Mouse (Mus musculus) T-helper 17 cell (primary cell): ENCODE data around the gene Nppb.

ENCODE experiments used
- in situ Hi-C, 2 experiments: fragments of 300-600 bp; cut with MboI, MseI; formaldehyde crosslinking; loops; 1 replicate in 1 of 2; 2 replicates in 1 of 2; pipeline ENCODE4 v1.15.1; 2025; ENCODE audit warnings: high pct_unique_total_duplicates in 2 of 2

The Nppb gene

GRCm38 (mm10) chr4:147976237-147976636 lies 9.4 kb upstream of the Nppb start:
- in situ Hi-C loops, result no loop called here

- in situ Hi-C loops, result no loop called here
Observed at GRCm38 (mm10) chr4:147977726-147978125, 7.9 kb upstream of the Nppb start.

- in situ Hi-C loops, result no loop called here
Observed at GRCm38 (mm10) chr4:147978391-147978790, 7.2 kb upstream of the Nppb start.

- in situ Hi-C loops, result no loop called here
Observed at GRCm38 (mm10) chr4:147979441-147979860, 6.1 kb upstream of the Nppb start.

GRCm38 (mm10) chr4:147993571-147994095 lies 8.0 kb downstream of the Nppb start:
- in situ Hi-C loops, result no loop called here

- in situ Hi-C loops, result no loop called here
Observed at GRCm38 (mm10) chr4:147995311-147995710, 9.7 kb downstream of the Nppb start.

GRCm38 (mm10) chr4:148000202-148000772 lies 14.7 kb downstream of the Nppb start, which contains the start of gene Nppa:
Nppa (plus strand) TSS chr4:148000722.
- in situ Hi-C loops, result loop anchor here in 1 of 2 experiments (5.0 kb wide), 1 partner anchor 43 kb away; no protein-coding TSS in a partner anchor

- in situ Hi-C loops, result loop anchor here in 1 of 2 experiments (5.0 kb wide), 1 partner anchor 44 kb away; no protein-coding TSS in a partner anchor
Observed at GRCm38 (mm10) chr4:148001013-148001789, 15.6 kb downstream of the Nppb start.

GRCm38 (mm10) chr4:148001866-148002265 lies 16.3 kb downstream of the Nppb start:
- in situ Hi-C loops, result loop anchor here in 1 of 2 experiments (5.0 kb wide), 1 partner anchor 45 kb away; no protein-coding TSS in a partner anchor

- in situ Hi-C loops, result loop anchor here in 1 of 2 experiments (5.0 kb wide), 1 partner anchor 47 kb away; no protein-coding TSS in a partner anchor
Observed at GRCm38 (mm10) chr4:148004361-148004760, 18.8 kb downstream of the Nppb start.

GRCm38 (mm10) chr4:148008412-148008811 lies 22.8 kb downstream of the Nppb start:
- in situ Hi-C loops, result loop anchor here in 1 of 2 experiments (5.0 kb wide), 1 partner anchor 46 kb away; no protein-coding TSS in a partner anchor

GRCm38 (mm10) chr4:148009641-148010040 lies 24.1 kb downstream of the Nppb start:
- in situ Hi-C loops, result loop anchor here in 1 of 2 experiments (5.0 kb wide), 1 partner anchor 47 kb away; no protein-coding TSS in a partner anchor

GRCm38 (mm10) chr4:148011332-148011731 lies 25.7 kb downstream of the Nppb start:
- in situ Hi-C loops, result no loop called here

- in situ Hi-C loops, result no loop called here
Observed at GRCm38 (mm10) chr4:148012216-148012615, 26.6 kb downstream of the Nppb start.

GRCm38 (mm10) chr4:148015418-148015817 lies 29.8 kb downstream of the Nppb start:
- in situ Hi-C loops, result no loop called here

- in situ Hi-C loops, result no loop called here
Observed at GRCm38 (mm10) chr4:148016981-148017380, 31.4 kb downstream of the Nppb start.

- in situ Hi-C loops, result no loop called here
Observed at GRCm38 (mm10) chr4:148018410-148018809, 32.8 kb downstream of the Nppb start.

GRCm38 (mm10) chr4:148024003-148024402 lies 38.4 kb downstream of the Nppb start:
- in situ Hi-C loops, result no loop called here

- in situ Hi-C loops, result no loop called here
Observed at GRCm38 (mm10) chr4:148029297-148029696, 43.7 kb downstream of the Nppb start.

- in situ Hi-C loops, result no loop called here
Observed at GRCm38 (mm10) chr4:148030506-148030905, 44.9 kb downstream of the Nppb start.

GRCm38 (mm10) chr4:148033858-148034410 lies 48.3 kb downstream of the Nppb start:
- in situ Hi-C loops, result no loop called here

- in situ Hi-C loops, result no loop called here
Observed at GRCm38 (mm10) chr4:148035440-148035839, 49.9 kb downstream of the Nppb start.
